Mouse (Mus musculus) frontal cortex, adult (tissue): ENCODE results near the gene Apopt1.

Experiments used
- ATAC-seq: cut with Nextera tagmentation; 2 replicates; pipeline ENCODE4 v1.9.2; 2017; ENCODE audit warnings: mild to moderate bottlenecking, moderate library complexity, mixed read lengths; ENCODE audit not compliant: low TSS enrichment

The Apopt1 gene

GRCm38 (mm10) chr12:111743981-111744423 is 30.9 kb downstream of the Apopt1 start:
- no peak for ATAC-seq

- ATAC-seq: no peak
Measured at GRCm38 (mm10) chr12:111745274-111745673, 32.2 kb downstream of the Apopt1 start.

DNA sequence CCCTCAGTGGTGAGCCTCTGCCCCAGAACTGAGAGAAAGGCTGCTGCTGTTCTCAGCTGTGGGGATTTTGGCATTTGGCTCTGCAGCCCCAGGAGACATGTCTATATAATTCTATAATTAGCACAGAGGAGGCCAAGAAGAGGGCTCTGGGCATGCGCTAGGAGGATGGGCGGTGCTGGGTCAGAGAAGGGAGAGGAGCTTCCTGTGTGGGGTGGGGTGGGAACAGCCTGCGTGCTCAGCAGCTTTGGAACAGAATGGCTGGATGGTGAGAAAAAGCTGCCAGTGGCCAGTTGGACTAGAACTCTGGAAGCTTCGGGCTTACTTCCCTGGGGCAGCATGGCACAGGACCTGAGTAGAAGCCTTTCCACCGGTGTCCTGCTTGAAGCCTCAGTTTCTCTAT is 33.0 kb downstream of the Apopt1 start:
- ATAC-seq: peak; percentile 62; the same call in 1 of the 2 replicates

DNA sequence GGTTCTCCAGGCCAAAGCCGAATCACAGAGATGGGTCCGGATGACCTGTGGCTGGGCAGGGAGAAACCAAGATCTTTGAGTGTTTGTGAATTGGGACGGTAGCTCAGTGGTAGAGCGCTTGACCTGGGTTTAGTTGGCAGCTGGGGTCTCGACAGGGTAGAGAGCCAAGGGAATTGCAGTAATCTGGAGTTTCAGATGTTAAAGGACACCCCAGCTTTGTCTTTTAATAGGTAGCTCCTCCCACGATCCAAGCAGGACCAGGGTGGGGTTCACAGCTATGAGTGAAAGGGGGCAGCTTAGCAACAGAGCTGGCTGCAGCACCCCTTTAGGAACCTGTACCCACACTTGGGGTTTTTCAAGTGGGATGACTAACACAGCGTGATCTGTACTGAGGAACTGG is 34.4 kb downstream of the Apopt1 start:
- ATAC-seq: no peak

- ATAC-seq: peak; percentile 58; the same call in 1 of the 2 replicates
Measured at GRCm38 (mm10) chr12:111750739-111751138, 37.7 kb downstream of the Apopt1 start.

- ATAC-seq: peak; percentile 75
Measured at GRCm38 (mm10) chr12:111752491-111752890, 39.4 kb downstream of the Apopt1 start.

DNA sequence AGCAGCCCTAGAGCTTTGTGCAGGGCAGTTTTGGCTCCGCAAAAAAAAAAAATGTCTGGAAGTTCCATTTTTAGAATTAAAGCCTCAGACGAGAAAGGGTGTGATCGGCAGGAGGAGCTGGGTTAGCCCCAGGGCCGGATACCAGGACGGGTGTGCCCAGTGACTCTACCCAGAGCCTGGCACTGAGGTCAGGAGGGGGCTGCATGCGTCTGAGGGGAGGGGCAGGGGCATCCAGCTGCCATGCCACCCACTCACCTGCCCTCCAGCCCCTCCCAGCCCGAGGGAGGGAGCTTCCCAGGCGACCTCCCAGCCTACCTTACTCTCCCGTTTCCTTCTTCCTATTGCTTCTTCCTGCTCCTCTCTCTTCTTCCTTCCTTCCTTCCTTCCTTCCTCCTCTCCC is 40.3 kb downstream of the Apopt1 start:
- no peak for ATAC-seq

GRCm38 (mm10) chr12:111754710-111755109 is 41.6 kb downstream of the Apopt1 start:
- no peak for ATAC-seq

GRCm38 (mm10) chr12:111755231-111755630 is 42.2 kb downstream of the Apopt1 start:
- no peak for ATAC-seq

GRCm38 (mm10) chr12:111756082-111756697 is 43.1 kb downstream of the Apopt1 start:
- ATAC-seq: no peak

DNA sequence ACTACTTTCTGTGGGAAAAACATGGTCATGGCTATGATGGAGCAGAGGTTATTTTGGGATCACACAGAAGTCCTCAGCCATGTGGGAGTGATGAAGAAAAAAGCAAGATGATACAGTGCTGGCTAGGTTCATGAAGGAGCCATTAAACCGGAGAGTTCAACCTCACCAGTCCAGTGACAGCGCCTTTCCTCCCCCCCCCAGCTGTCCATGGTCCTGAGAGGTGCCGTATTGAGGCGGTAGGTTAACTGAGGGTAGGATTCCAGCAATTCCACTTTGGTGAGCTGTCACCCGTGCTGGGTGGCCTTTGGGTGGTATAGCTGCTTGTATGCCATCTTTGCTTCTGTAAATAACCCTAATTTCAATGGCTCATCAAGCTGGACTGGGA is 43.6 kb downstream of the Apopt1 start:
- no peak for ATAC-seq

DNA sequence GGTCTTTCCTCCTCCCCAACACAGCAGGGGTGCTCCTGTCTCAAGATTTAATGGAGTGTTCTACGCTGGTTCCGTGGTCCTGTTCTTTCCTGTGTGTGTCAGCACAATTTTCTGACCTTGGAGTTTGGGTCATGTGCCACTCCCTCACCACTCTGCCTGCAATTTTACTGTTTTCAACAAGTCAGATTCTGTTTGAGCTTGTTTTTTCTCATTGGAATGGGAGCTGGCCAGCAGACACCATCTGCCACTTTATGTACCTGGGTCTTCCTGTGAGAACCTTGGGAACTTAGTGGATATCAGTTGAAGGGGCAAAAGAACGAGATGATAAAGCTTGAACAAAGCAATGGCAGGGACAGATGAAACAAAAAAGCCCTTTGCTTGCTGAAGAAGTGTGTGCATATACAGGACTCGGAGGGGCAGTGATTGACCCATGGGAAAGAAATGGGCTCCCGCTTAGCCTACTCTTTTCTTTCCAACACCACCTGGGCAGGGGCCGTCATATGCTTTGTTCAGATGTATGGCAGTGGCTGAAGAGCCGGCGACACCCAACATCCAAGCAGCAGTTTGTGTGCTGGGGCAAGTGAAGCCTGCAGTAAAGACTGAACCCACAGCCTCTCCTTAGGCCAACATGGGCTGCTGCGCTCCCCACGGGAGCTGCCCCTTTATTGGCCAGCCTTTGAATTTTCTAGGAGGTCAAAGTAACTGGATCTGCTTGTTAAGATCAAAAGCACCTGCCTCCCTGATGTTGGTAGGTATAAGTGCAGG is 44.7 kb downstream of the Apopt1 start:
- no peak for ATAC-seq

- peak; percentile 53 for ATAC-seq
Measured at GRCm38 (mm10) chr12:111758381-111759175, 45.5 kb downstream of the Apopt1 start, which contains the start of gene Klc1. Gene Klc1 (plus strand): TSS chr12:111758849.

- peak; percentile 22; the same call in 1 of the 2 replicates for ATAC-seq
Measured at GRCm38 (mm10) chr12:111759176-111760061, 46.4 kb downstream of the Apopt1 start.

DNA sequence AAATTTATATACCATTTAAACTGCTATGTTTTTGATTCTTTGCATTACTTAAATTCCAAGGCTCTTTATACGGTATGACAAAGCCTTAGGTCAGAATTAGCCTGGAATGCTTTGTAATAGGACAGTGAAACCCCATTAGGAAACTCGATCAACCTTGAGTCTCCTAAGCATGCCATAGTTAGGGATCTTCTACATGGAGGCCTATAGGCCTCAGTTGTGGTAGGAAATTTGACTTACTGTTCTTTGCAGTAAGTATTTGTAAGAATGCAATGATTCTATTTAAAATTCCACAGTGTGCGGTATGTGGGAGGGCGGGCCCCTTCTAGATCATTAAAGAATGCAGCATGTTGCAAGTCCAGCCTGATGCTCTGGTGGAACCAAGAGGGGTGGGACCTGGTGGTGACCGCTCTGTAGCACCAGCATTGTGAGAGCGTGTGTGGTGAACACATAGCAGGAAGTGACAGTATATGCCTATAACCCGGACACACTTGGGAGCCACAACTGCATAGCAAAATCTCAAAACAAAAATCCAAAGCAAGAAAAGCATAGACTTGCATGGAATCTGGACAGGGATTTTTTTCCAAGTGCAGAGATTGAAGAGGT is 47.3 kb downstream of the Apopt1 start:
- no peak for ATAC-seq

GRCm38 (mm10) chr12:111762620-111763280 is 49.7 kb downstream of the Apopt1 start:
- ATAC-seq: peak; percentile 11; the same call in 1 of the 2 replicates

DNA sequence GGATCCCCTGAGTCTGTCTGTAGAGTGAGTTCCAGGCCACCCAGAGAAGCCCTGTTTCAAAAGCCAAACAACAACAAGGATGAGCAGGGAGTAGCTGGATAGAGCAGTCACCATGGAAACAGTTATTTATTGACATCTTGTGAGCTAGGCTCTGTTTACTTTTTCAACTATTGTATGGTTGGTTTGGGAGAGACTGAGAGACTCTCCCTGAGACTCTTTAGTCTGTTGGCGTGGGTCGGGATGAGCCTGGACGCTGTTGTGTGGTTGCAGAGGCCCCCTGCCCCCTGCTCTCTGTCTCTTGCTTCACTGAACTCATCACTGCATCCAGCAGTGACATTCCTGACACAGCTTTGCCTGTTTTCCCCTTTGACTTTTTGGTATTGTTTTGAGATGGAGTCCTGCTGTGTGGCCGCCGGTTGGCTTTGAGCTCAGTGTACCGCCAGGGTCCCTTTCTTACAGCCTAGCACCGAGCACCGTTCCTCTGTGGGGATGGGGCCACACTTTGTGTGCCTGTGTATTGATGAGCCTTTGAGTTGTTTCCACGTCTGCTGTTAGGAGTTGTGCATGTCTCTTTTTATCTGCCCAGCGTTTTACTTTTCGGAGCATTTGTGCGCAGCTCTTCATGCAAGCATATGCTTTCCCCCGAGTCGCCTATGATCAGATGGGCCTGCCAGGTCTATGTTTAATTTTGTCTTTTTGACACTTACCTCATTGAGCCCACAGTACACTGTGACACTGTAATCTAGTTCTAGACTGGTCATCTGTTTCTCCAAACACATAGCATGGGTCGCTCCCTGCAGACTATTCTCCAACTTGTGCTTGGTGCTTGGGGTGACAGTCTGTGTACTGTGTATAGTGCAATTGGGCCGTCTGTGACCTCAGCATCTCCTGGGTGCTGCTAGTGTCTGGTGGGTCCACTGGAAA is 53.5 kb downstream of the Apopt1 start:
- ATAC-seq: peak; percentile 32; the same call in 1 of the 2 replicates

DNA sequence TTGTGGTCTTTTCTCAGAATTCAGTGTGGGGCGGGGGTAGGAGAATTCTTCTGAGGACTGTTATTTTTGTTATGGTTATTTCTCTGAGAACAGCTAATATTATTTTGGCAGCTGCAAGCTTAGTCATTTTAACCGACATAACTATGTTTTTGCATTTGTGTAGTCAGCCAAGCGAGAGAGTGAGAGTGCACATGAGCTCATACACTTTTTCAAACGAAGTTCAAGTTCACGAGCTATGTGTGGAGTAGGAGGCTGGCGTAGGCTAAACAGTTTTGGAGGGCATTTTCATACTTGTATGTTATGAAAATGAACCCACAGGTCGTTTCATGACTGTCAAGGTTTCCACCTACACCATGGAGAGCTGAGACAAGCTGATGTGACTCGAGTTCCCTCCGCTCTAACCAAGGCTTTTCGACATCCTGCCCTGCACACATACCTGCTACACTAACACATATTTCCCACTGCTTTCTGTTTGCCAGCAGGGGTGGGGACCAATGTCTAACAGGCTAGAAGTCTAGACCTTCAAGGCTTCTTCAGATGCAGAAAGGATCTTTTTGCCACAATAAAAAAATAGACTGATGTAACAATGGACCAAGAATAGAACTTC is 55.4 kb downstream of the Apopt1 start:
- no peak for ATAC-seq

GRCm38 (mm10) chr12:111769306-111769705 is 56.2 kb downstream of the Apopt1 start:
- no peak for ATAC-seq
